Mouse (Mus musculus) kidney, adult 2 months (tissue): ENCODE data around the gene Aatk. TPM values are rescaled to one million over a fixed set of nuclear protein-coding genes. Genes with fewer than 3 reads are reported as not detected.

ENCODE experiments used
- DNase-seq: peaks from one replicate; pipeline ENCODE4 v3.0.0; 2021
- H3K27ac ChIP-seq: fragments of 200-500 bp; 2 replicates; pipeline ENCODE4 v1.5.1; 2012; ENCODE audit warnings: low read depth, low read length, control low read depth, inconsistent platforms; ENCODE audit not compliant: insufficient read depth
- H3K27me3 ChIP-seq: fragments of 200-500 bp; replicated peaks from 2 replicates; pipeline ENCODE4 v1.6.1; 2012; ENCODE audit warnings: mild to moderate bottlenecking, moderate library complexity, low read length, inconsistent platforms; ENCODE audit not compliant: control insufficient read depth, insufficient read depth
- H3K36me3 ChIP-seq: fragments of 200-500 bp; 2 replicates; pipeline ENCODE4 v1.6.1; 2012; ENCODE audit warnings: mild to moderate bottlenecking, moderate library complexity, low read length, inconsistent platforms; ENCODE audit not compliant: control insufficient read depth, insufficient read depth
- H3K4me1 ChIP-seq: fragments of 200-500 bp; 2 replicates; pipeline ENCODE4 v1.6.1; 2011; ENCODE audit warnings: low read length; ENCODE audit not compliant: control insufficient read depth, insufficient read depth
- H3K4me3 ChIP-seq: fragments of 200-500 bp; 2 replicates; pipeline ENCODE4 v1.5.1; 2011; ENCODE audit warnings: mild to moderate bottlenecking, low read depth, low read length, control low read depth; ENCODE audit not compliant: insufficient read depth
- CTCF ChIP-seq: fragments of 200-500 bp; conservative IDR thresholded peaks from 2 replicates; pipeline ENCODE4 v1.5.1; 2011; ENCODE audit warnings: low read depth, mild to moderate bottlenecking, control low read depth, low read length, moderate library complexity, mixed read lengths; ENCODE audit not compliant: insufficient read depth, insufficient read length
- POLR2A ChIP-seq: fragments of 200-500 bp; IDR thresholded peaks from one replicate; pipeline ENCODE4 v1.6.1; 2011; ENCODE audit warnings: low read depth, low read length, control low read depth
- WGBS: fragments of 180-500 bp; shearing (Covaris S2); methylation state at CpG from one replicate; pipeline ENCODE4 v1.1.7; 2018; 5-methylcytosine and 5-hydroxymethylcytosine counted together
- polyA plus RNA-seq: library from polyadenylated mRNA; depleted of rRNA; stranded (reverse); fragments of >200 nt; gene quantifications from 2 replicates; pipeline ENCODE4 v1.2.3, GENCODE M21; 2012

The Aatk gene
- polyA plus RNA-seq, 1 experiment = 5.1 TPM

DNA sequence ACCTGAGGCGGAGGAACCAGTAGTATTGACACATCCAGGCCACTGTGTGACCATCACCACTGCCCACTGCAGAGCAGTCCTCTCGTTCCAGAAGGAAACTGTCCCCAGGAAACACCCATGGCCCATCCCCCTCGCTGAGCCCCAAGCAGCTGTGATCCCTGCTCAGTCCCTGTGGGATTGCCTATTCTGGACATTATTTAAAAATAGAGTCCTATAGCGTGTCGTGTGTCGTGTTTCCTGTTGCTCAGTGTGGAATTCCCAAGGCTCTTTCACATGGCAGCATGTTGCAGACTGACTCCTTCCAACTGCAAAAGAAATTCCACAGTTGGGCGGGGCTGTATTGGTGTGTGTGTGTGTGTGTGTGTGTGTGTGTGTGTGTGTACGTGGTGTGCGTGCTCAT lies 5.3 kb upstream of the Aatk start:
- Histone ChIP-seq H3K36me3 (no peaks in the 10 kb centered on the region), H3K4me1 (no peaks in the 10 kb centered on the region), H3K27ac (no peak overlapping the region), H3K27me3 (no peaks in the 10 kb centered on the region), H3K4me3 (no peak overlapping the region)
- TF ChIP-seq CTCF (no peak), POLR2A (no peak)
- peak; percentile 28 for DNase-seq
- 62% methylated on average over 9 of the region's 9 CpGs for WGBS

- WGBS = 71% methylated on average over 14 of the region's 14 CpGs
- no peaks in the 10 kb centered on the region for H3K27me3 ChIP-seq
- no peak overlapping the region for H3K4me3 ChIP-seq
- no peak for DNase-seq
- no peaks in the 10 kb centered on the region for H3K4me1 ChIP-seq
- TF ChIP-seq POLR2A (no peak), CTCF (no peak)
- no peak overlapping the region for H3K27ac ChIP-seq
- H3K36me3 ChIP-seq = no peaks in the 10 kb centered on the region
These were observed 4.3 kb upstream of the Aatk start for GRCm38 (mm10) chr11:120051124-120051811.

GRCm38 (mm10) chr11:120049067-120049466 lies 2.1 kb upstream of the Aatk start:
- Histone ChIP-seq H3K4me1 (no peaks in the 10 kb centered on the region), H3K36me3 (no peaks in the 10 kb centered on the region), H3K27ac (no peak overlapping the region), H3K4me3 (no peak overlapping the region), H3K27me3 (no peaks in the 10 kb centered on the region)
- TF ChIP-seq CTCF = no peak
- no peak for TF ChIP-seq POLR2A
- WGBS = 82% methylated on average over 8 of the region's 8 CpGs
- peak; percentile 66 for DNase-seq

GRCm38 (mm10) chr11:120048252-120048556 lies 1.2 kb upstream of the Aatk start:
- 27% methylated on average over 23 of the region's 23 CpGs for WGBS
- DNase-seq = no peak

DNA sequence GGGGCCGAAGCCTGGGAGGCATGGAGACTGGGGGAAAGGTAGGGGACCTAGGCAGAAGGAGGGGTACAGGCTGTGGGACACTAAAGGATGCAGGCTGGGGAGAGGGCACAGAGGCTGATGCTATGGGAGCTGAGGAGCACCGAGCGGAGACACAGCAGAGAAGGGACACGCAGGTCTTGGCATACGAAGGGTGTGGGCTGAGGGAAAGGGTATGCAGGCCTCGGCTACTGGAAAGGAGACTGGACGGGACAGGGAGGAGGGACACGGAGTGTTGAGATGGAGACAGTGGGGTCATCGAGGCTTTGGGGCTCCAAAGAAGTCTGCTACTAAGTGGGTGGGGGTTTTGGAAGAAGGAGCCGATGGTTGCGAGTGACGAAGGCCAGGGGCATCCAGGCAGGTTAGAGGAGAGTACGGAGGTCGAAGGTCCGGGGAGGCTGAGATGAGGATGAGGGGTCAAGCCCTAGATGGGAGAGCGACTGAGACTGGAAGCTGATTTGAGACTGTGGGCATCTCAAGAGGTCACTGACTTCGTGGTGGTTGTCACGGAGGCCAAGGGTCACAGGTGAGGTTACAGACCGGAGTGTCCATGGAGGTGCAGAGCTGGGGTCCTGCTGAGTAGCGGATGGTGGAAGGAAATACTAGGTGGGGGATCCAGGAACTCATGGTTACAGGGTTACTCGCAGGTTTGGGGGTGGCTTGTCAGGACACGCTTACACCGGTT lies 724 bp upstream of the Aatk start:
- no peak for DNase-seq
- H3K4me1 ChIP-seq = no peaks in the 10 kb centered on the region
- H3K27me3 ChIP-seq = no peaks in the 10 kb centered on the region
- no peak overlapping the region for H3K27ac ChIP-seq
- WGBS = 30% methylated on average over 23 of the region's 23 CpGs
- no peaks in the 10 kb centered on the region for H3K36me3 ChIP-seq
- peak overlapping the region; percentile 50; the same call in 1 of the 2 replicates for H3K4me3 ChIP-seq
- TF ChIP-seq POLR2A (no peak), CTCF (no peak)

More at GRCm38 (mm10) chr11:120048252-120048556, 1.2 kb upstream of the Aatk start:
- TF ChIP-seq POLR2A (no peak), CTCF (no peak)
- Histone ChIP-seq H3K4me1 (no peaks in the 10 kb centered on the region), H3K4me3 (no peak overlapping the region), H3K27ac (no peak overlapping the region), H3K27me3 (no peaks in the 10 kb centered on the region), H3K36me3 (no peaks in the 10 kb centered on the region)

- Histone ChIP-seq H3K4me3 (peak overlapping the region; percentile 50; the same call in 1 of the 2 replicates), H3K27me3 (no peaks in the 10 kb centered on the region), H3K27ac (no peak overlapping the region), H3K4me1 (no peaks in the 10 kb centered on the region), H3K36me3 (no peaks in the 10 kb centered on the region)
- WGBS = 56% methylated on average over 11 of the region's 11 CpGs
- TF ChIP-seq CTCF (no peak), POLR2A (no peak)
- no peak for DNase-seq
These were observed 971 bp downstream of the Aatk start for GRCm38 (mm10) chr11:120045839-120046552.

GRCm38 (mm10) chr11:120045341-120045740 lies 1.6 kb downstream of the Aatk start:
- no peak overlapping the region for H3K27ac ChIP-seq
- 79% methylated on average over 4 of the region's 4 CpGs for WGBS
- H3K4me3 ChIP-seq = no peak overlapping the region
- no peak for DNase-seq
- H3K36me3 ChIP-seq = no peaks in the 10 kb centered on the region
- H3K27me3 ChIP-seq = no peaks in the 10 kb centered on the region
- TF ChIP-seq POLR2A (no peak), CTCF (no peak)
- H3K4me1 ChIP-seq = no peaks in the 10 kb centered on the region
